Mouse (Mus musculus) bone marrow macrophage, adult 2 months (primary cell): ENCODE measurements around the gene Gpr65. TPM values are rescaled to one million over a fixed set of nuclear protein-coding genes. Genes with fewer than 3 reads are reported as not detected.

Experiments
- H3K27ac ChIP-seq: 2 replicates; pipeline ENCODE4 v1.5.1; 2012; ENCODE audit warnings: low read depth, low read length; ENCODE audit not compliant: insufficient read depth
- H3K4me1 ChIP-seq: 2 replicates; pipeline ENCODE4 v1.6.1; 2012; ENCODE audit warnings: low read length; ENCODE audit not compliant: control insufficient read depth, insufficient read depth
- H3K4me3 ChIP-seq: 2 replicates; pipeline ENCODE4 v1.5.1; 2012; ENCODE audit warnings: mild to moderate bottlenecking, low read length, moderate library complexity; ENCODE audit not compliant: insufficient read depth
- CTCF ChIP-seq: IDR thresholded peaks from 2 replicates; pipeline ENCODE4 v1.5.1; 2012; ENCODE audit warnings: low read depth, mild to moderate bottlenecking, low read length, moderate library complexity
- POLR2A ChIP-seq: IDR thresholded peaks from 2 replicates; pipeline ENCODE4 v1.6.1; 2012; ENCODE audit warnings: mild to moderate bottlenecking, low read depth, low read length, borderline replicate concordance
- polyA plus RNA-seq: library from polyadenylated mRNA; stranded (reverse); fragments of >200 nt; gene quantifications from 2 replicates; pipeline ENCODE4 v1.2.4, GENCODE M21; 2012; ENCODE audit not compliant: missing spikeins, insufficient read depth, insufficient read length

The Gpr65 gene
- polyA plus RNA-seq, 1 experiment = 122 TPM

DNA sequence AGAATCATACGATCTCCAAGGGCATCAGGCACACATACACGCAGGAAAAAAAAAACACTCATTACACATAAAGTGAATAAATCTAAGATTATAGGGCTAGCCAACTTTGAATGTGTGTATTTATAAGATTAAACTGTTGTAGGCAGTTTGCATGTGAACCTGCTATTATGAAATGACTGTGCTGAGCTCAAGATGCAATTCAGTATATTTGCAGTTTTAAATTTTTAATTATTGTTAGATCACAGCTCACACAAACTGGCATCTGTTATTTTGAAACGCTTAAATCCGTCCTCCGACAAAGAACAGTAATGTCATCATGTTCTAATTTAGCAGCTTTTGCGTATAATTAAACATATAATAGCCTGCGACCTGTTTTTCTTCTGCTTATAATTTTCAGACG lies 12.6 kb downstream of the Gpr65 start:
- no peak overlapping the region for H3K4me3 ChIP-seq
- no peak overlapping the region for H3K27ac ChIP-seq
- H3K4me1 ChIP-seq = peaks cover 38% of the 10 kb centered on the region
- TF ChIP-seq CTCF (no peak), POLR2A (no peak)

DNA sequence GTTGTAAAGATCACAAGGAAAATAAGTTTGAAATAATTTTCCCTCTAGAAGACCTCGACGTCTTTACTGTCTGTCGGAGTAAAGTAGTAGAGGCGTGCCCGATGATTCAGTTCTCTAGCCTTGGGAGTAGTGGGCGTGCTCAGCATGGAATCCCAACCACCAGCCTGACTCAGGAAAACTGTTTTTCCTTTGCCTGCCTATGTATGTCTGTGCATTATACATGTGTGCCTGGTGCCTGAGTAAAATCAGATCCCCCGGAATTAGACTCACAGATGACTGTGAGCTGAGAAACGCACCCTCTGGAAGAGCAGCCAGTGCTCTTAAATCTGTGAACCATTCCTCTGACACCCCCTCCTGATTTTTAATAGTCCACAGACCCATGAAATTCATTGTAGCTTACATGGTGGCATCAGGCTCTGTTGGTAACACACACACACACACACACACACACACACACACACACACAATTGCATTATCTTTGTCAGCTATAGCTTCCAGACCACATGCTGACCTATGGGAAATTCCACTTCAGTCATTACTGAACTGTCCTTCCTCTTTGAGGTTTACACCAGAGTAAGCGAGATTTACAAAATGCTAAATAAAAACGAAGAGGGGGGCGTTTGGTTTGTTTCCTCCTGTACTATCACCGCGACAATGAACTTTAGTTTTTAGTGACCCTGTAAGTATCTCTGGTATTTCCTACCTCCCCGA lies 14.5 kb downstream of the Gpr65 start:
- Histone ChIP-seq H3K4me3 (peak overlapping the region; percentile 49), H3K4me1 (peaks cover 34% of the 10 kb centered on the region), H3K27ac (peak overlapping the region; percentile 100)
- TF ChIP-seq POLR2A (no peak), CTCF (no peak)

DNA sequence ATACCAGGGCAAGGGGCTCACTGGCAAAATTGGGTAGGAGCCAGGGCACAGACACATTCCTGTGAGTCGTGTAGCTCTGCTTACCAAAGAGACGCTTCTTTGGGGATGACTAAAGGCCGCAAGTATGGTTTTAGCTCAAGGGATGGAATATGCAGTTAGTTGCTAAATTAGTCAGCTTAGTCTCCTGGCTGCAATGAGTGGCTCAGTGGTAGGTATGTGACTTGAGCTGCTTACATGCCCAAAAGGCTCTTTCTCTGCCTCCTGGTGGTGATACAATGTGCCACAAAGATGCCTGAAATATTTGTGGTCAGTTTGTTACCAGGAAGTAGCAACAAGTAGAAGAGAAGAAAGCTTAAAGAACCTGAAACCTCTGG lies 15.0 kb downstream of the Gpr65 start:
- Histone ChIP-seq H3K4me1 (peaks cover 31% of the 10 kb centered on the region), H3K27ac (peak overlapping the region; percentile 100), H3K4me3 (peak overlapping the region; percentile 49)
- TF ChIP-seq CTCF = no peak
- no peak for TF ChIP-seq POLR2A

DNA sequence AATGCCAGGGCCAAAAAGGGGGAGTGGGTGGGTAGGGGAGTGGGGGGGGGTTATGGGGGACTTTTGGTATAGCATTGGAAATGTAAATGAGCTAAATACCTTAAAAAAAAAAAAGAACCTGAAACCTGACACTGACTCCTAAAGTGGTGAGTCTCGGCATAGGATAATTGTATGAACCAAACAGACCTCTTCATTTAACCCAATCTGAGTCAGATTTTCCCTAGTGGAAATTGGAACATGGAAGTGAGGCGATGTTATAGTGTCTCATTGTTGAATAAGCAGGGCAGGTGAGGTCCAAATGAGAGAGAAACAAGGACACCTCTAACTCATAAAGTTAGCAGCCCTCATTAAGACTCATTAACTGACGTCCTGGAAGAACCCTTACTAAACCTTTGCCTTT lies 16.0 kb downstream of the Gpr65 start:
- no peak for TF ChIP-seq POLR2A
- no peak for TF ChIP-seq CTCF
- Histone ChIP-seq H3K4me1 (peaks cover 31% of the 10 kb centered on the region), H3K27ac (peak overlapping the region; percentile 31), H3K4me3 (no peak overlapping the region)

DNA sequence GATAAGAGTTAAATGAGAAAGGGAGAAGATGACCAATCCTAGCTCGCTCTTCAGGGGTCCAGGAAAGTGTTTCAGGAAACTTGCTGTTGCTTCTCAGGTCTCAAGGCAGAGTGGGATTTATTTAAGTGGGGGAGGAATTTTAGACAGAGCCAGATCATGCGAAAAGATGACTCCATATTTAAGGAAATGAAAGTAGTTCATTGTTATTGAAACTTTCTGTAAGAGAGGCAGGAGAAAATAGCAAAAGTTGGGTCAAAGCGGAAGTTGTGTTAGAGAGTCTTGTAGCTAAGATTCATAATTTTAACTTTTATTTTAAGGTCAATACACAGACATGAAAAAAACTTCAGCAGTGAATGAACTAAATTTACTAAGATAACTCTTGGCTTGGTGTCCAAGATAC lies 22.0 kb downstream of the Gpr65 start:
- TF ChIP-seq CTCF (no peak), POLR2A (no peak)
- Histone ChIP-seq H3K4me1 (peaks cover 27% of the 10 kb centered on the region), H3K27ac (peak overlapping the region; percentile 96), H3K4me3 (no peak overlapping the region)

DNA sequence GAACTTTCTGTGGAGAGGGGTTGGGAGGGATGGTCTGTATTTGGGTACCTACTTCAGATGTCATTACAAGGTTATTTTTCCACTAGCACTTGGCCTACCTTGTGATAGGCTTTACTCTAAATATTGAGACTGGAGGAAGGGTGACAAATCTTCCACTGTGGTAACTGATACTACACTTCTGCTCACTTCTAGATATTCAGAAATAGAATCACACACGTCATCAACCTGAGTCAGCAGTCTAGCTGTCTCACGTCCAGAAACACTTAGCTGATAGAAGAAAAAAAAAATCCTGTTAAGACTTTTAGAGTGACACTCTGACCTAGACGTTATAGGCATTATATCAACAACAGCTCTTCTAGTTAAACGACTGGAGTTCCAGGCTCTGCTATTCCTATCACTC lies 23.8 kb downstream of the Gpr65 start:
- Histone ChIP-seq H3K4me3 (no peak overlapping the region), H3K4me1 (peaks cover 27% of the 10 kb centered on the region), H3K27ac (peak overlapping the region; percentile 35)
- TF ChIP-seq CTCF = no peak
- no peak for TF ChIP-seq POLR2A

DNA sequence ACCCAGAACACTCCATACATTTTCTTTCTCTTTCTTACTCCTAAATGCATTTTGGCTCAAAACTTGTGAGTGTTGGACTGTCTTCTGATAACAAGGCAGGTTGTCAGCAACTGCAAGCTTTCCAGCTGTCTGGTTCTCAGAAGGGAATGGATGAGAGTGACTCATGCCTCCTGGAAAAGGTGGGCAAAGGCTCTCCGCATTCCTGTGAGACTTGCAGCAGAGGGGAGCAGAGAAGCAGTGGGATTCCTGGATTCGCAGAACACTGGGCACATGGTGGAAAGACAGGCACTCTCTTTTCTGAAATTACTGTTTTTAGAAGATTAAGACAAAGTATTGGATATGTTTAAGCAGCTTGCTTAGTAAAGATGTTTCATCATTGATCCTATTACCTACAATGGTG lies 25.8 kb downstream of the Gpr65 start:
- Histone ChIP-seq H3K4me1 (peaks cover 22% of the 10 kb centered on the region), H3K27ac (no peak overlapping the region), H3K4me3 (no peak overlapping the region)
- no peak for TF ChIP-seq CTCF
- no peak for TF ChIP-seq POLR2A

DNA sequence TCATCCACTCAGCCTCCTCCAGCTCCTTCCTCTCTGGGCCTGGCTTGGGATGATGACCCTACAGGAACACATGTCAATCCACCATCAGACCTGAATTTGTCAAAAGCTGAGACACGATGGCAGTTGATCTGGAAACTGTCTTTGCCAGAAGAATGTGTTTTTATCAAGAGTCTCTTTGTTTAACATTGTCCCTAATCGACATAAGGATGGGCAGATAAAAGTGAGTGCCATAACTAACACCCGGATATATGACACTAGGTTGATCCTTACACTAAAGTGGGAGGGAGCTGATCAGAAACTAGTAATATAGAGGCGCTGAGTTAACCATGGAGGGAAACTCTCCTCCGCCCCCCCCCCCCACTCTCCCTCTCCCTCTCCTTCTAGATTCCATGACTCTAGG lies 33.5 kb downstream of the Gpr65 start:
- TF ChIP-seq CTCF (no peak), POLR2A (no peak)
- no peak overlapping the region for H3K4me3 ChIP-seq
- H3K27ac ChIP-seq = no peak overlapping the region
- no peaks in the 10 kb centered on the region for H3K4me1 ChIP-seq

DNA sequence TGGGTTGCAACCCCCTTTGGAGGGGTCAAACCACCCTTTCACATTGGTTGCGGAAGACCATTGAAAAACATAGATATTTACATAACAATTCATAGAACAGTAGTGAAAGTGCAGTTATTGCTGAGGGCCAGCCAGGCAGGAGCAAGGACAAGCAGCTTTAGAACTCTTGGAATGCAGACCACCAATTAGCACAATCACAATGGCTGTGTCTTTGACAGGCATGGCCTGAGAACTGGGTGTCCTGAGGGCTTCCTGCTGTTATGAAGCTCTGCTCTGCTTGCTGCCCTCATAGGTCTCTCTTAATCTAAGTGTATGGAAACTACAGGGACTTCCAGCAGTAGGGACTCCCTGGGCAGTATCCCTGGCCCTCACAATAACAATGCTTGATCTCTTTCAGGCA lies 34.6 kb downstream of the Gpr65 start:
- no peaks in the 10 kb centered on the region for H3K4me1 ChIP-seq
- TF ChIP-seq CTCF = no peak
- TF ChIP-seq POLR2A = no peak
- no peak overlapping the region for H3K4me3 ChIP-seq
- no peak overlapping the region for H3K27ac ChIP-seq

DNA sequence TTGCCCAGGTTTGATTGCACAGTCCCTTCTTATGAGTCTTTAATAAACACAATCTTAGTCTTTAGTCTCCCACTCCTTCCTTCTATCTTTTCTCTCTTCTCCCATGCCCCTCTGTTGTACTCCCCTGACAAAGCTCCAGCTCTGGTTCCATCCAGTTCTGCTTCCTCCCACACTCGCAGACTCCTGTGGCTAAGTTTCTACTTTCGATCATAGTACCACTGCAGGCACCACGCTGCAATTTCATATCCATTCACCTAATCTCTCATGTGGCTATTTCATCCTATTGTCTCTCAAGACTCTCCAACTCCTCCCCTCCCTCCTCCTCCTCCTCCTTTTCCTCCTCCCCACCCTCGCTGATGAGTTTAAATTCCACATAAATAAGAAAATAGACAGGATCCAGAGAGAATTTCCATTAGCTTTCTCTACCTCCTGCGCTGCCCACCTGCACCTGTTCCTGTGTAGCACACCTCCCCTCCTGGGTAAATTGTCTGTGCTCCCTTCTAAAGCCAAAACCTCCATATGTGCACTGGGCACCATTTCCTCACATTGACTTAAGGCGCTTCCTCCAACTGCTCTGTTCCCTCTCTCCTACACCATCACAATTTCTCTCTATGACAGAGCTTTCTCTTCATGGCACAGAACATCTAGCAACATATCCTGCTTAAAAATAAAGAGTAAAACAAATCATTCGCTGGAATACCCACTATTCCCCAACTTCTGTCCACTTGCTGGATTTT lies 38.9 kb downstream of the Gpr65 start:
- TF ChIP-seq CTCF = no peak
- no peak for TF ChIP-seq POLR2A
- H3K4me1 ChIP-seq = peaks cover 9% of the 10 kb centered on the region
- H3K4me3 ChIP-seq = no peak overlapping the region
- H3K27ac ChIP-seq = no peak overlapping the region
